Comparison of ENCODE assay signal across 8 mouse cellular contexts in genomic region chr17:82957409-82957808, GRCm38 (mm10).
DNase-seq lines count a peak whose midpoint lies in the region; ATAC-seq lines count a peak whose summit lies in the region.

No protein-coding gene starts in this region.

- H3K27ac ChIP-seq in limb, embryonic 11.5 days (replicated peaks; ENCODE audit: low read depth, low read length), result no peak overlapping the region
- no peak overlapping the region for H3K27ac ChIP-seq in limb, embryonic 10.5 days
- H3K27ac ChIP-seq in neural tube, embryonic 13.5 days (replicated peaks), result no peak overlapping the region

- no peak overlapping the region for H3K4me2 ChIP-seq in limb, embryonic 11.5 days (ENCODE audit: low read depth, severe bottlenecking)
- no peak overlapping the region for H3K4me2 ChIP-seq in neural tube, embryonic 13.5 days

- DNase-seq in adrenal gland, adult 2 months, result peak; percentile 12
- DNase-seq in adrenal gland, postnatal 25 days, result no peak
- peak; percentile 51 for DNase-seq in limb, embryonic 11.5 days (ENCODE audit: low spot score)
- no peak for DNase-seq in limb, embryonic 10.5 days (ENCODE audit: low spot score)
- DNase-seq in c-Kit-positive CD71-positive TER-119-positive erythroid progenitor cells, embryonic 14.5 days (ENCODE audit: low spot score), result peak; percentile 3
- DNase-seq in hindlimb bud, embryonic 11.5 days (ENCODE audit: extremely low spot score, low read depth, low spot score), result peak; percentile 76
- no peak for DNase-seq in spleen, postnatal 14 days (ENCODE audit: low spot score in 2 of 2)

- H3K4me3 ChIP-seq in limb, embryonic 11.5 days (ENCODE audit: low read depth, low read length), result no peak overlapping the region
- H3K4me3 ChIP-seq in limb, embryonic 10.5 days, result no peak overlapping the region
- H3K4me3 ChIP-seq in neural tube, embryonic 13.5 days, result no peak overlapping the region

- WGBS in limb, embryonic 11.5 days, result 46% methylated on average over 4 of the region's 4 CpGs
- WGBS in limb, embryonic 10.5 days, result 56% methylated on average over 4 of the region's 4 CpGs
- WGBS in neural tube, embryonic 13.5 days, result 48% methylated on average over 4 of the region's 4 CpGs

- H3K27me3 ChIP-seq in limb, embryonic 11.5 days (ENCODE audit: control insufficient read depth, insufficient read depth, low read length), result no peaks in the 10 kb centered on the region
- no peaks in the 10 kb centered on the region for H3K27me3 ChIP-seq in limb, embryonic 10.5 days (ENCODE audit: low read depth, poor library complexity, severe bottlenecking)
- 0 out of 2 replicates have a peak, but pooled peaks cover 6% of the 10 kb centered on the region for H3K27me3 ChIP-seq in neural tube, embryonic 13.5 days

- no peaks in the 10 kb centered on the region for H3K36me3 ChIP-seq in limb, embryonic 11.5 days (ENCODE audit: control insufficient read depth, insufficient read depth, low read length)
- H3K36me3 ChIP-seq in limb, embryonic 10.5 days, result no peaks in the 10 kb centered on the region
- no peaks in the 10 kb centered on the region for H3K36me3 ChIP-seq in neural tube, embryonic 13.5 days

- H3K9me3 ChIP-seq in limb, embryonic 11.5 days (ENCODE audit: control insufficient read depth, low read length), result no peaks in the 10 kb centered on the region
- H3K9me3 ChIP-seq in limb, embryonic 10.5 days (replicated peaks), result no peaks in the 10 kb centered on the region
- H3K9me3 ChIP-seq in neural tube, embryonic 13.5 days, result no peaks in the 10 kb centered on the region

- 0 out of 2 replicates have a peak, but pooled peaks have one; percentile 60 for ATAC-seq in limb, embryonic 11.5 days (ENCODE audit: insufficient number of reproducible peaks, low FRiP score, low TSS enrichment, low read depth)
- peak; percentile 59; the same call in 1 of the 2 replicates for ATAC-seq in neural tube, embryonic 13.5 days (ENCODE audit: low read depth)

- H3K4me1 ChIP-seq in limb, embryonic 11.5 days (ENCODE audit: control insufficient read depth, insufficient read depth, low read length), result no peaks in the 10 kb centered on the region
- H3K4me1 ChIP-seq in limb, embryonic 10.5 days, result no peaks in the 10 kb centered on the region
- H3K4me1 ChIP-seq in neural tube, embryonic 13.5 days (replicated peaks), result no peaks in the 10 kb centered on the region

- no peak overlapping the region for H3K9ac ChIP-seq in limb, embryonic 11.5 days (ENCODE audit: low read length)
- H3K9ac ChIP-seq in neural tube, embryonic 13.5 days, result no peak overlapping the region

Comparison
In these comparisons a context has a peak if more than half of its experiments do, and no peak if none do; other contexts are left out.
1. DNase-seq: peak in adrenal gland, adult 2 months (single experiment), limb, embryonic 11.5 days (single experiment), c-Kit-positive CD71-positive TER-119-positive erythroid progenitor cells, embryonic 14.5 days (single experiment) and hindlimb bud, embryonic 11.5 days (single experiment); none in adrenal gland, postnatal 25 days (single experiment), limb, embryonic 10.5 days (single experiment) and spleen, postnatal 14 days (0 of 2).